Mouse (Mus musculus) brain, embryonic 14.5 days (tissue): ENCODE results near the gene Cldn16.

Source experiments
- CTCF ChIP-seq: fragments of 200-500 bp; IDR thresholded peaks from 2 replicates; pipeline ENCODE4 v1.5.1; 2012; ENCODE audit warnings: inconsistent platforms, mild to moderate bottlenecking, moderate library complexity, borderline replicate concordance; ENCODE audit not compliant: insufficient read depth, insufficient read length; ENCODE audit errors: extremely low read depth
- POLR2A ChIP-seq: fragments of 200-500 bp; IDR thresholded peaks from 2 replicates; pipeline ENCODE4 v1.6.1; 2012; ENCODE audit warnings: mild to moderate bottlenecking, inconsistent platforms, borderline replicate concordance; ENCODE audit not compliant: poor library complexity, insufficient read depth, insufficient read length, severe bottlenecking; ENCODE audit errors: extremely low read depth

GRCm38 (mm10) chr16:26433486-26433885 lies 29.4 kb upstream of the Cldn16 start:
- TF ChIP-seq CTCF (no peak), POLR2A (no peak)
